Mouse (Mus musculus): ENCODE results near the gene Metrn. TPM values are rescaled to one million over a fixed set of nuclear protein-coding genes. Genes with fewer than 3 reads are reported as not detected.
"Not testable (repeated sequence)": the region's sequence is repeated elsewhere in the genome, so short reads cannot be mapped to it uniquely, and the experiment has no call there.

The Metrn gene
- polyA plus RNA-seq, 1 experiment from 2014 or later = 88.8 TPM

GRCm38 (mm10) chr17:25813471-25813870 lies 16.5 kb upstream of the Metrn start:
- Histone ChIP-seq H3K4me2 (ENCODE audit: low read length) (peak overlapping the region; percentile 47), H3K4me1 (ENCODE audit: control insufficient read depth, insufficient read depth, low read depth, low read length) (peaks cover 34% of the 10 kb centered on the region), H3K9me3 (ENCODE audit: control insufficient read depth, low read length) (no peaks in the 10 kb centered on the region), H3K4me3 (ENCODE audit: low read length) (peak overlapping the region; percentile 21; the same call in 1 of the 2 replicates), H3K36me3 (ENCODE audit: control insufficient read depth, insufficient read depth, low read length) (peaks cover 14% of the 10 kb centered on the region), H3K27ac (ENCODE audit: low read depth, low read length) (no peak overlapping the region; the same call in 1 of the 2 replicates), H3K9ac (ENCODE audit: low read depth, low read length) (peak overlapping the region; percentile 33), H3K27me3 (replicated peaks; ENCODE audit: control insufficient read depth, insufficient read depth, low read length) (no peaks in the 10 kb centered on the region)
- no peak for ATAC-seq
- 1% methylated on average over 20 of the region's 20 CpGs for WGBS

- 74% methylated on average over 4 of the region's 4 CpGs for WGBS
- Histone ChIP-seq H3K27ac (ENCODE audit: low read depth, low read length) (no peak overlapping the region), H3K9ac (ENCODE audit: low read depth, low read length) (peak overlapping the region; percentile 90; the same call in 1 of the 2 replicates), H3K36me3 (ENCODE audit: control insufficient read depth, insufficient read depth, low read length) (no peaks in the 10 kb centered on the region), H3K4me2 (ENCODE audit: low read length) (peak overlapping the region; percentile 82), H3K4me3 (ENCODE audit: low read length) (no peak overlapping the region; the same call in 1 of the 2 replicates), H3K27me3 (replicated peaks; ENCODE audit: control insufficient read depth, insufficient read depth, low read length) (no peaks in the 10 kb centered on the region), H3K9me3 (ENCODE audit: control insufficient read depth, low read length) (no peaks in the 10 kb centered on the region), H3K4me1 (ENCODE audit: control insufficient read depth, insufficient read depth, low read depth, low read length) (peaks cover 39% of the 10 kb centered on the region)
- ATAC-seq = no peak
Observed at GRCm38 (mm10) chr17:25810890-25811289, 14.0 kb upstream of the Metrn start.

- ATAC-seq = peak; percentile 40
Observed at GRCm38 (mm10) chr17:25809606-25810340, 12.8 kb upstream of the Metrn start.

GRCm38 (mm10) chr17:25808789-25809605 lies 12.1 kb upstream of the Metrn start, which contains the start of gene Fbxl16:
Gene Fbxl16 (plus strand): TSS chr17:25809085.
- Histone ChIP-seq H3K4me3 (ENCODE audit: low read length) (peak within 1 kb of the TSS; percentile 81), H3K9me3 (ENCODE audit: control insufficient read depth, low read length) (no peaks in the 10 kb centered on the region), H3K4me1 (ENCODE audit: control insufficient read depth, insufficient read depth, low read depth, low read length) (peaks cover 39% of the 10 kb centered on the region), H3K9ac (ENCODE audit: low read depth, low read length) (peak within 1 kb of the TSS; percentile 90), H3K27ac (ENCODE audit: low read depth, low read length) (peak within 1 kb of the TSS; percentile 97), H3K36me3 (ENCODE audit: control insufficient read depth, insufficient read depth, low read length) (no peaks in the 10 kb centered on the region), H3K4me2 (ENCODE audit: low read length) (peak within 1 kb of the TSS; percentile 82), H3K27me3 (replicated peaks; ENCODE audit: control insufficient read depth, insufficient read depth, low read length) (no peaks in the 10 kb centered on the region)
- under 1% methylated on average over 80 of the region's 100 CpGs for WGBS
- peak; percentile 90 for ATAC-seq

More at GRCm38 (mm10) chr17:25809606-25810340, 12.8 kb upstream of the Metrn start:
- Histone ChIP-seq H3K36me3 (ENCODE audit: control insufficient read depth, insufficient read depth, low read length) (no peaks in the 10 kb centered on the region), H3K27ac (ENCODE audit: low read depth, low read length) (peak overlapping the region; percentile 97), H3K4me1 (ENCODE audit: control insufficient read depth, insufficient read depth, low read depth, low read length) (peaks cover 39% of the 10 kb centered on the region), H3K27me3 (replicated peaks; ENCODE audit: control insufficient read depth, insufficient read depth, low read length) (no peaks in the 10 kb centered on the region), H3K9ac (ENCODE audit: low read depth, low read length) (peak overlapping the region; percentile 90), H3K4me3 (ENCODE audit: low read length) (peak overlapping the region; percentile 81), H3K9me3 (ENCODE audit: control insufficient read depth, low read length) (no peaks in the 10 kb centered on the region), H3K4me2 (ENCODE audit: low read length) (peak overlapping the region; percentile 82)
- 5% methylated on average over 25 of the region's 25 CpGs for WGBS

- no peaks in the 10 kb centered on the region for H3K27me3 ChIP-seq (replicated peaks; ENCODE audit: control insufficient read depth, insufficient read depth, low read length)
- peak overlapping the region; percentile 82 for H3K4me2 ChIP-seq (ENCODE audit: low read length)
- peaks cover 37% of the 10 kb centered on the region for H3K4me1 ChIP-seq (ENCODE audit: control insufficient read depth, insufficient read depth, low read depth, low read length)
- 19% methylated on average over 5 of the region's 5 CpGs for WGBS
- no peaks in the 10 kb centered on the region for H3K36me3 ChIP-seq (ENCODE audit: control insufficient read depth, insufficient read depth, low read length)
- peak; percentile 12; the same call in 1 of the 2 replicates for ATAC-seq
- H3K9me3 ChIP-seq (ENCODE audit: control insufficient read depth, low read length) = no peaks in the 10 kb centered on the region
- H3K27ac ChIP-seq (ENCODE audit: low read depth, low read length) = peak overlapping the region; percentile 97
- peak overlapping the region; percentile 90 for H3K9ac ChIP-seq (ENCODE audit: low read depth, low read length)
- peak overlapping the region; percentile 81 for H3K4me3 ChIP-seq (ENCODE audit: low read length)
Observed at GRCm38 (mm10) chr17:25808028-25808427, 11.1 kb upstream of the Metrn start.

GRCm38 (mm10) chr17:25807452-25807851 lies 10.5 kb upstream of the Metrn start:
- 46% methylated on average over 2 of the region's 2 CpGs for WGBS
- H3K9ac ChIP-seq (ENCODE audit: low read depth, low read length); H3K4me2 ChIP-seq (ENCODE audit: low read length); H3K27me3 ChIP-seq (replicated peaks; ENCODE audit: control insufficient read depth, insufficient read depth, low read length); H3K36me3 ChIP-seq (ENCODE audit: control insufficient read depth, insufficient read depth, low read length); H3K4me3 ChIP-seq (ENCODE audit: low read length); ATAC-seq; H3K27ac ChIP-seq (ENCODE audit: low read depth, low read length); H3K9me3 ChIP-seq (ENCODE audit: control insufficient read depth, low read length): not testable (repeated sequence)
- peaks cover 37% of the 10 kb centered on the region for H3K4me1 ChIP-seq (ENCODE audit: control insufficient read depth, insufficient read depth, low read depth, low read length)

GRCm38 (mm10) chr17:25806507-25806906 lies 9.6 kb upstream of the Metrn start:
- Histone ChIP-seq H3K4me3 (ENCODE audit: low read length) (no peak overlapping the region), H3K9ac (ENCODE audit: low read depth, low read length) (no peak overlapping the region), H3K4me2 (ENCODE audit: low read length) (no peak overlapping the region), H3K27me3 (replicated peaks; ENCODE audit: control insufficient read depth, insufficient read depth, low read length) (no peaks in the 10 kb centered on the region), H3K9me3 (ENCODE audit: control insufficient read depth, low read length) (no peaks in the 10 kb centered on the region), H3K4me1 (ENCODE audit: control insufficient read depth, insufficient read depth, low read depth, low read length) (peaks cover 36% of the 10 kb centered on the region), H3K36me3 (ENCODE audit: control insufficient read depth, insufficient read depth, low read length) (no peaks in the 10 kb centered on the region), H3K27ac (ENCODE audit: low read depth, low read length) (no peak overlapping the region)
- ATAC-seq = no peak
- WGBS = 88% methylated on average over 4 of the region's 4 CpGs

GRCm38 (mm10) chr17:25802825-25803517 lies 6.0 kb upstream of the Metrn start:
- Histone ChIP-seq H3K9ac (ENCODE audit: low read depth, low read length) (peak overlapping the region; percentile 56), H3K27me3 (replicated peaks; ENCODE audit: control insufficient read depth, insufficient read depth, low read length) (no peaks in the 10 kb centered on the region), H3K36me3 (ENCODE audit: control insufficient read depth, insufficient read depth, low read length) (no peaks in the 10 kb centered on the region), H3K9me3 (ENCODE audit: control insufficient read depth, low read length) (no peaks in the 10 kb centered on the region), H3K27ac (ENCODE audit: low read depth, low read length) (peak overlapping the region; percentile 77), H3K4me3 (ENCODE audit: low read length) (no peak overlapping the region), H3K4me1 (ENCODE audit: control insufficient read depth, insufficient read depth, low read depth, low read length) (peaks cover 17% of the 10 kb centered on the region), H3K4me2 (ENCODE audit: low read length) (peak overlapping the region; percentile 25)
- 6% methylated on average over 10 of the region's 10 CpGs for WGBS
- peak; percentile 93 for ATAC-seq
